Mouse (Mus musculus) liver, embryonic 15.5 days (tissue): ENCODE results near the gene Cep128. TPM values are rescaled to one million over a fixed set of nuclear protein-coding genes. Genes with fewer than 3 reads are reported as not detected.

ENCODE experiments used
- ATAC-seq: fragments of 200-750 bp; cut with Nextera tagmentation; 2 replicates; pipeline ENCODE4 v1.8.0; 2017; ENCODE audit warnings: moderate number of reproducible peaks, mild to moderate bottlenecking, moderate library complexity; ENCODE audit not compliant: insufficient read depth
- H3K27ac ChIP-seq: fragments of 300-500 bp; sonication (generic); replicated peaks from 2 replicates; pipeline ENCODE4 v1.5.1; 2015; ENCODE audit warnings: mild to moderate bottlenecking, inconsistent platforms
- H3K27me3 ChIP-seq: fragments of 300-500 bp; sonication (generic); 2 replicates; pipeline ENCODE4 v1.6.1; 2015; ENCODE audit warnings: mild to moderate bottlenecking, inconsistent platforms
- H3K36me3 ChIP-seq: fragments of 300-500 bp; sonication (generic); replicated peaks from 2 replicates; pipeline ENCODE4 v1.6.1; 2015; ENCODE audit warnings: moderate library complexity, mild to moderate bottlenecking, inconsistent platforms
- H3K4me1 ChIP-seq: fragments of 300-500 bp; sonication (generic); replicated peaks from 2 replicates; pipeline ENCODE4 v1.6.1; 2015; ENCODE audit warnings: inconsistent platforms
- H3K4me2 ChIP-seq: fragments of 300-500 bp; sonication (generic); 2 replicates; pipeline ENCODE4 v1.6.1; 2015; ENCODE audit warnings: moderate library complexity, mild to moderate bottlenecking, inconsistent platforms
- H3K4me3 ChIP-seq: fragments of 300-500 bp; sonication (generic); replicated peaks from 2 replicates; pipeline ENCODE4 v1.5.1; 2015; ENCODE audit warnings: mild to moderate bottlenecking, inconsistent platforms
- H3K9ac ChIP-seq: fragments of 300-500 bp; sonication (generic); 2 replicates; pipeline ENCODE4 v1.6.1; 2015; ENCODE audit warnings: moderate library complexity, mild to moderate bottlenecking, inconsistent platforms
- H3K9me3 ChIP-seq: fragments of 300-500 bp; sonication (generic); replicated peaks from 2 replicates; pipeline ENCODE4 v1.6.1; 2016; ENCODE audit warnings: inconsistent platforms
- WGBS: fragments of 180-500 bp; shearing (Covaris S2); methylation state at CpG from one replicate; pipeline ENCODE4 v1.1.7; 2015; ENCODE audit warnings: mixed read lengths; ENCODE audit not compliant: insufficient replicate concordance; 5-methylcytosine and 5-hydroxymethylcytosine counted together
- polyA plus RNA-seq: library from polyadenylated mRNA; unstranded; fragments of >200 nt; fragmentation: Nextera tagmentation; extraction: Ambion mirVana; gene quantifications from 2 replicates; pipeline ENCODE4 v1.2.1, GENCODE M21; 2015

The Cep128 gene
- polyA plus RNA-seq = 8.6 and 10.2 TPM in 2 replicates

DNA sequence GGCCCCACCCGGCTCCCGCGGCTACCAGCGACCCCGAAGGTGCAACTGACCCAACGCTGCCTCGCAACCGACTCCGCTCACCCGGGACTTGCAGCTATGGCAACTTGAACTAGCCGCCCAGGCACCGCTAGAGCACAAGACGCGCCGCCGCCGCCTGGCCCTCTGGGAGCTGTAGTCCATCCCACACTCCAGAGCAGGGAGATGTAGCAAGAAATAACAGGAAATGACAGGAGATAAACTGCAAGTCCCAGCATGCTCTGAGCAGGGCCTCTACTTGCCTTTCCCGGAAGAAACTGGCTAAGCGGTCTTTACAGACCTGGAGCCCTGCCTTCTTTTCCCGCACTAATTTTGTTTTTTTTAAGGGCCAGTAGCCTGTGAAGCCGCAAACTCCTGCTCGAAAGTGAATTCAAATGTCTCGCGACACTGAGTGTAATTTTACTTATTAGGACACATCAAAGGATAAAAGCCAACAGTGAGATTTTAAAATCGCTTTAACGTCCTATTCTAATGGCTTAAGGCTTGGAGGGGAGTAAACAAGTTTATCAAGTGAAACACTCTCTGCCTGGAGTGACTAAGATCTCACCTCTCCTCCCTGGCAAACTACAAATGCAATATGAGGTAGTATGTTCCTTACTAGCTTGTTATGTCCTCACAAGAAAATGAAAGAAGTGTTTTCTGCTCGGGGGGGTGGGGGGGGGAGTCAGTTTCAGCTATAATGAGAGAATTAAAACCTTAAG lies at the start of gene Cep128, which contains the start of gene Tshr:
Cep128 (minus strand) TSS at position 129 of the 737 bp plus-strand sequence.
Tshr (plus strand) TSS at position 283 of the 737 bp plus-strand sequence.
- Histone ChIP-seq H3K36me3 (peaks cover 18% of the 10 kb centered on the region), H3K4me3 (peak within 1 kb of the TSS; percentile 88), H3K27me3 (no peaks in the 10 kb centered on the region), H3K4me1 (peaks cover 39% of the 10 kb centered on the region), H3K9ac (peak within 1 kb of the TSS; percentile 82), H3K27ac (peak within 1 kb of the TSS; percentile 86), H3K4me2 (peak within 1 kb of the TSS; percentile 81), H3K9me3 (no peaks in the 10 kb centered on the region)
- WGBS = under 1% methylated on average over 27 of the region's 27 CpGs
- ATAC-seq = peak; percentile 100

DNA sequence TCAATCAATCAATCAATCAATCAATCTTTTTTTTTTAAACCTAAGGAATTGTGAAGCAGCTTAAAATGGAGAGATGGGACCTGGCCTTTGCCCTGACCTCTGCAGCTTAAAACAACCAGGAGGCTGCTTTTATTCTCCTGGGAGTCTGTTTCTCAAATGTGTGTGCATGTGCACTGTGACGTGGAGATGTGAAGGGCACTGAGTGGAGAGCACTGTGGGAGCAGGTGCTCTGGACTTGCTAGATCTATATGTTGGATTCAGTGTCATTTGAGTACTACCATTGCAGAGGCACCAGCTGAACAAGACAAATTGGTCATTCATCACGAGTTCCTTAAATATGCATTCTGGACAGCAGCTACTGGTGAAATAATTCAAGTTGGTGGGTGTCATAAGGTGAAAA lies 42.9 kb upstream of the Cep128 start:
- Histone ChIP-seq H3K4me1 (no peaks in the 10 kb centered on the region), H3K27ac (no peak overlapping the region), H3K36me3 (no peaks in the 10 kb centered on the region), H3K4me3 (no peak overlapping the region), H3K4me2 (no peak overlapping the region), H3K9ac (no peak overlapping the region), H3K27me3 (no peaks in the 10 kb centered on the region), H3K9me3 (no peaks in the 10 kb centered on the region)
- WGBS = 49% methylated on average over 2 of the region's 2 CpGs
- no peak for ATAC-seq

DNA sequence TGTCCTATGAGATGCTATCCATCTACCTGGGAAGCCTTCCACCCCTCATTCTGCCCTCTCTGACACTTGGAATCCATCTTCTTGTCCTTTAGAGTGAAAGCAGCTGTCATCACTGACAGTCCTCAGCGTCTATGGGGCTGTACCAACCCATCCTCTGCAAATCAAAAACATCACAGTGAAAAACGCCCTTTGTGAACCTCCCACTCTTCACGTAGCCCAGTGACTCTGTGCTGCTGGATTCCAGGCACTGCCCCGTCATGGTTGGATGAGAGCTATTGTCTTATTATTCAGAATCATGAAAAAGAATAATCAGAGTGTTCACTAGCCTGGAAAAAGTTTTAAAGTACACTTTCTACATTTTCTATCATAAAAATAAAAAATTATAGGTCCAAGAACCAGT lies 42.3 kb upstream of the Cep128 start:
- Histone ChIP-seq H3K4me1 (no peaks in the 10 kb centered on the region), H3K27ac (no peak overlapping the region), H3K36me3 (no peaks in the 10 kb centered on the region), H3K4me2 (no peak overlapping the region), H3K9ac (no peak overlapping the region), H3K4me3 (no peak overlapping the region), H3K27me3 (no peaks in the 10 kb centered on the region), H3K9me3 (no peaks in the 10 kb centered on the region)
- ATAC-seq = no peak
- WGBS = 51% methylated on average over 4 of the region's 4 CpGs

DNA sequence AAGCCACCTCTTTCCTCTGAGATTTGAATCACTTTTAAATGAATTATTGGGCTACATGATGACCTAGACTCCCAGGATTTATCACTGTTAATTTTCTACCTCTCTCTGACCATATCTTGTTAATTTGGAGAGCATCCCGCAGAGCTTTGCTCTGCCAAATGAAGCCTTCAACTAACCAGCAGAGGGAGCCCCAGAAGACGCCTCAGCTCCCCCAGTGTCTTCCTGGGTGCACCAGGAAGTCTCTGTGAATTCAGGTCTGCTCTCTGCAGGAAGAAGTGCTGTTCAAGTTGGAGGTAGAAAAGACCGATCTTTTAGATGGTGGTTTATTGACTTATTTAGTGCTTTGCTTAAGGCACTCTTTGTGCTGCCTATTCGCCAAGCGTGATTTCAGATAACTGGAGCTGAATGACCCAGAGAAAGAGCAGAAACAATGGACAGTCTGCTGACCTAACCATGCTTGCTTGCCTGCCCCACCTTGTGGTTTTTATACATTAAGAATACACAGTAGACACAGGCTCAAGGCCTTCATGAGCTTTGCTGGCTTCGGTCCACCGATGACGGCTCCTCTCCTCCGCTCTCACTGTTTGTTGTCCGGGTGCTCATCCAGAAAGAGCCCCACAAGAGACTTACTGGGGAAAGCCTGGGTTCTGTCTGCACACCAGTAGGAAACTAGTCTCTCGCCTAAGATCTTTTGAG lies 39.1 kb upstream of the Cep128 start:
- no peak overlapping the region for H3K4me3 ChIP-seq
- WGBS = 62% methylated on average over 11 of the region's 11 CpGs
- H3K9ac ChIP-seq = no peak overlapping the region
- H3K4me2 ChIP-seq = no peak overlapping the region
- H3K27me3 ChIP-seq = no peaks in the 10 kb centered on the region
- no peaks in the 10 kb centered on the region for H3K4me1 ChIP-seq
- no peaks in the 10 kb centered on the region for H3K9me3 ChIP-seq
- H3K27ac ChIP-seq = no peak overlapping the region
- no peak for ATAC-seq
- H3K36me3 ChIP-seq = no peaks in the 10 kb centered on the region

DNA sequence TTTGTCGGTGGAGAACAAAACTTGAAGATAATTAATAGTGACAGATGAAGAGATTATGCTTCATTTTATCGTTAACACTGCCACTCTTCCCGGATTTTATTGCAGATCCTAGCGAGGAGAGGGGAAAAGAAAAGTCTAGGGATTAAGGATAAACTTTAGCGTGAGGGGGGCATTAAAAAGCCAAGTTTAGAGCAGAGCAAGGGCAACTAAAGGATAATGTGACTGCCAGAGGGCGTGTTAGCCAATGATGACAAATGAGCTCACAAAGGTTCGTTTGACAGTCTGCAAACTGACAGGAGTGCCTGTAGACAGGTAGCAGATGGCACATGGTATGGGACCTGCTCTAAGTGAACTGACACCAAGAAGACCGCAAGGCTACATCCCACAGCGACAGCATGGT lies 37.1 kb upstream of the Cep128 start:
- ATAC-seq = no peak
- Histone ChIP-seq H3K27me3 (no peaks in the 10 kb centered on the region), H3K9ac (no peak overlapping the region), H3K27ac (no peak overlapping the region), H3K4me1 (no peaks in the 10 kb centered on the region), H3K4me3 (no peak overlapping the region), H3K9me3 (no peaks in the 10 kb centered on the region), H3K4me2 (no peak overlapping the region), H3K36me3 (no peaks in the 10 kb centered on the region)
- WGBS = 52% methylated on average over 9 of the region's 9 CpGs

DNA sequence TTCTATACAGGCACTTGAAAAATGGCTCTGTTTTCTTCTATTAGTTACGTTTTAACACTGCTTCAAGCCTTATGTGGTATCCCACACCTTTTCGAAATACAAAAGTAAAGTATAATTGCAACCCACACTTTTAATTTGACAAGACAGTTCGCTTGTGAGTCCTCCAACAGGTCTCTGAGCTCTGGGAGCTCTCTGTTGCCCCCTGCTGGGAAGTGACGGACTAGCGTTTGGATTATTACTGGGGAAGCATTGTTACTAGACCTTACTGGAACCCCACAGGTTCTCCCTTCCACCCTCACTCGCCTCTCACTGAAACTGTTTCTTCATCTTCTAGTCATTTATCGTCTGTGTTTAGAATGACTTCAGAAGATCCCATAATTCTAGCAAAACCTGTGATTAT lies 34.6 kb upstream of the Cep128 start:
- Histone ChIP-seq H3K27ac (no peak overlapping the region), H3K4me1 (no peaks in the 10 kb centered on the region), H3K27me3 (no peaks in the 10 kb centered on the region), H3K4me3 (no peak overlapping the region), H3K36me3 (no peaks in the 10 kb centered on the region), H3K4me2 (no peak overlapping the region), H3K9me3 (no peaks in the 10 kb centered on the region), H3K9ac (no peak overlapping the region)
- 26% methylated on average over 7 of the region's 7 CpGs for WGBS
- no peak for ATAC-seq

DNA sequence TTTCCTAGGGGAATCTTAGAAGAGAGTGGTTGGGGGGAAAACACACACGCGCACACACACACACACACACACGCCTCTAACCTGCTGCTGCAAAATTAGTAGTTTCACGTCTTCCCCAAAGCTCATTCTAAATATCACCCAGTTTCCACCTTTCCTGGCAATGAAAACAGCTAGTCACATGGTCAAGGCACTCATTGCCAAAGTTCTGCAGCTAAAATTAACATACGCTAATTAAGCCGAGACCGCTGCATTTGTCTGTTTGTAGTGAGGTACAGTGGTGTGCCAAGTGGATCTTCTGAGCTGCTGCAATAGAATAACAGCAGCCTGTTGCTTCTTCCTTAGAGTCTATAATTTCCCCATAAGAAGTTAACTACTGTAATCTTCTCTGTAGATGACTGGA lies 32.6 kb upstream of the Cep128 start:
- no peaks in the 10 kb centered on the region for H3K4me1 ChIP-seq
- H3K9me3 ChIP-seq = no peaks in the 10 kb centered on the region
- no peaks in the 10 kb centered on the region for H3K36me3 ChIP-seq
- no peak overlapping the region for H3K4me3 ChIP-seq
- ATAC-seq = no peak
- H3K4me2 ChIP-seq = no peak overlapping the region
- H3K9ac ChIP-seq = no peak overlapping the region
- no peaks in the 10 kb centered on the region for H3K27me3 ChIP-seq
- 76% methylated on average over 7 of the region's 7 CpGs for WGBS
- H3K27ac ChIP-seq = no peak overlapping the region

DNA sequence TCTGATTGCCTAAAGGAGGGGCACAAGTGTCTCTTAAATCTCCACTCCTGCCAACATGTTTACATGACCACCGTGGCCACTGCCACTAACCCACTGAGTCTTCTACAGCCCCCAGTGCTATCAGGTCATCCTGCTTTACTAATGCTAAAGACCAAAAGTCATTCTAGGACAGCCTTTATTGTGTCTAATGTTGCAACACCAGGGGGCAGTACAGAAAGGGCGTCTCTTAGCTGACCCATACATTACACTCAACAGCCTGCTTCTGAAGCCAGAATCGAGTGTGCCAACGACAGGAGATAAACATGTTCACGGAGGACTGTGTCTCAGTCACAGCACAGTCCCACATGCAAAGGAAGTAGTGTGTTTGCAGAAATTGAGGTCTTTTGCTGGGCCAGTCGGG lies 30.9 kb upstream of the Cep128 start:
- Histone ChIP-seq H3K9ac (no peak overlapping the region), H3K27me3 (no peaks in the 10 kb centered on the region), H3K4me2 (no peak overlapping the region), H3K27ac (no peak overlapping the region), H3K4me3 (no peak overlapping the region), H3K4me1 (no peaks in the 10 kb centered on the region), H3K9me3 (no peaks in the 10 kb centered on the region), H3K36me3 (no peaks in the 10 kb centered on the region)
- ATAC-seq = no peak
- WGBS = 61% methylated on average over 6 of the region's 6 CpGs

DNA sequence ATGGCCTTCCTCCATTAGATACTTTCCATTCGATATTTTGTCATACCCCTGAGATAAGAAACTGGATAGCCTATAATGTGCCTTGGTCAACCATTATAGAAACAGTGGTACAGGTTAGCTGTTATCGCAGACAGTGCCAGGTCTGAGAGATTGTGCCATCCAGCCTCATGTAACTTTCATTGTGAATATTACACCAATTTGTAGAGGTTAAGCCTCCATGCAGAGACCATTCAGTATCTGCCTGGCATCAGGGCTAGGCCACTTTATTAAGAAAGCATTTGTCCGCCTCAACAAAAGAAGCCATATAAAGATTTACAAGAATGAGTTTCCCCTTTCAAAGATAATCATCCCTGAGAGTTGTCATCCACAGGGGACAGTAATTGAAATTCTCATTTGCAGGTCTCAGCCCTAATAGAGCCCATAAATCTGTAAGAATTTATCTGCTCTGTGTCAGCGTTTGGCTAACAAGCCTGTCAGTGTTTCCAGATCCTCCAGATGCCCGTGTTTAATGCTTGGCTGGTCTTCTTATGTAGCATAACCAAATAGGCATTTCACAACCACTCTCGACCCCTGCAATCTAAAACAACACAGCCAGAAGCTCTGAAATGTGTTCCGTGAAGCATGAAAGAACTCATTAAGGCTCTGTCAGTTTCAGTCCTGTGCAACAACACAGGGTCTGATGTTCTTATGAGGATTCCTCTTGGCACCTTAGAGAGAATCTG lies 28.4 kb upstream of the Cep128 start:
- Histone ChIP-seq H3K4me1 (no peaks in the 10 kb centered on the region), H3K4me2 (no peak overlapping the region), H3K27ac (no peak overlapping the region), H3K36me3 (no peaks in the 10 kb centered on the region), H3K9ac (no peak overlapping the region), H3K27me3 (no peaks in the 10 kb centered on the region), H3K9me3 (no peaks in the 10 kb centered on the region), H3K4me3 (no peak overlapping the region)
- 55% methylated on average over 7 of the region's 7 CpGs for WGBS
- no peak for ATAC-seq

DNA sequence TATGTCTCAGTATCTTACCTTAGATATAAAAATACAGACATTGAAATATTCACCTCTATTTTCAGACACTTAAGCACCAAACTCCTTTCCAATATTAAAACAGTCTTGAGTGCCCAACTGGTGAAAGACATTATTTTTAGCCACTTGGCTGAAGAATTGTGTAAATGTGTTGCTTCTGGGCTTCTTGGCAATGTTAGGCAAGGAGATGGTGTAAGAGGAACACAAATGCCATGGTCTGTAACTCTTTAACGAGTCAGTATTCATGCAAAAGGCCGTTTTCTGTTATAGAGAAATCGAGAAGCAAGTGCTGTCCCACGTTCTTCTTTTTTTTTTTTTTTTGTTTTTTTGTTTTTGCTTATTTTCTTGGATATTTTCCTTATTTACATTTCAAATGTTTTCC lies 26.1 kb upstream of the Cep128 start:
- WGBS = 56% methylated on average over 4 of the region's 4 CpGs
- Histone ChIP-seq H3K27ac (no peak overlapping the region), H3K4me1 (no peaks in the 10 kb centered on the region), H3K9me3 (no peaks in the 10 kb centered on the region), H3K36me3 (no peaks in the 10 kb centered on the region), H3K9ac (no peak overlapping the region), H3K4me2 (no peak overlapping the region), H3K4me3 (no peak overlapping the region), H3K27me3 (no peaks in the 10 kb centered on the region)
- no peak for ATAC-seq

DNA sequence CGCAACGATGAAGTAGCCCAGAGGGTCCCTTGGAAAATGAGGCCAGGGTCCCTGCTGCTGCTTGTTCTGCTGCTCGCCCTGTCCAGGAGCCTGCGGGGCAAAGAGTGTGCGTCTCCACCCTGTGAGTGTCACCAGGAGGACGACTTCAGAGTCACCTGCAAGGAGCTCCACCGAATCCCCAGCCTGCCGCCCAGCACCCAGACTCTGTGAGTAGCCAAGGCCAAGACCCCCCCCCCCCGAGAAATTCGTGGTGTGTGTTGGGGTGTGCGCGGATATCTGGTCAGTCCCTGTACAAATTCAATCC lies 16.8 kb upstream of the Cep128 start:
- no peak overlapping the region for H3K27ac ChIP-seq
- H3K4me2 ChIP-seq = peak overlapping the region; percentile 58
- no peaks in the 10 kb centered on the region for H3K36me3 ChIP-seq
- 0 out of 2 replicates have a peak, but pooled peaks have one; percentile 9 for ATAC-seq
- WGBS = 7% methylated on average over 12 of the region's 12 CpGs
- H3K4me1 ChIP-seq = peaks cover 5% of the 10 kb centered on the region
- H3K9ac ChIP-seq = no peak overlapping the region
- no peaks in the 10 kb centered on the region for H3K9me3 ChIP-seq
- H3K27me3 ChIP-seq = peaks cover 54% of the 10 kb centered on the region
- H3K4me3 ChIP-seq = peak overlapping the region; percentile 38
